Mouse (Mus musculus) ES-E14 (cell line): ENCODE data around the gene Lce1k. TPM values are rescaled to one million over a fixed set of nuclear protein-coding genes. Genes with fewer than 3 reads are reported as not detected.

Experiments used
- DNase-seq: peaks from one replicate; pipeline ENCODE4 v3.0.0-alpha.2; 2013; ENCODE audit warnings: low read depth, low spot score
- H3K27ac ChIP-seq: 2 replicates; pipeline ENCODE4 v1.5.1; 2012; ENCODE audit warnings: low read depth, mild to moderate bottlenecking, low read length, moderate library complexity, mixed read lengths; ENCODE audit not compliant: poor library complexity, insufficient read depth, severe bottlenecking
- H3K36me3 ChIP-seq: 2 replicates; pipeline ENCODE4 v1.6.1; 2012; ENCODE audit warnings: mild to moderate bottlenecking, low read length, moderate library complexity, mixed read lengths; ENCODE audit not compliant: control insufficient read depth, poor library complexity, insufficient read depth, severe bottlenecking
- H3K4me1 ChIP-seq, 2 experiments: fragments of 150-350 bp in 1 of 2; sonication (generic) in 1 of 2; 2 replicates each; pipeline ENCODE4 v1.6.1; 2012; ENCODE audit warnings: low read length in 2 of 2, mild to moderate bottlenecking in 1 of 2, mixed read lengths in 1 of 2; ENCODE audit not compliant: control insufficient read depth in 2 of 2, insufficient read depth in 2 of 2, poor library complexity in 1 of 2
- H3K4me3 ChIP-seq, 2 experiments: fragments of 150-350 bp in 1 of 2; sonication (generic) in 1 of 2; 2 replicates each; pipeline ENCODE4 v1.5.1; 2012; ENCODE audit warnings: low read length in 2 of 2, low read depth in 1 of 2, mild to moderate bottlenecking in 1 of 2, mixed read lengths in 1 of 2; ENCODE audit not compliant: insufficient read depth in 1 of 2, poor library complexity in 1 of 2, severe bottlenecking in 1 of 2
- H3K9ac ChIP-seq: 2 replicates; pipeline ENCODE4 v1.6.1; 2012; ENCODE audit warnings: low read depth, mild to moderate bottlenecking, low read length, mixed read lengths; ENCODE audit not compliant: poor library complexity, insufficient read depth, severe bottlenecking
- H3K9me3 ChIP-seq: fragments of 150-350 bp; sonication (generic); 2 replicates; pipeline ENCODE4 v1.6.1; 2012; ENCODE audit warnings: low read depth, mild to moderate bottlenecking, low read length; ENCODE audit not compliant: control insufficient read depth, insufficient read depth
- CHD2 ChIP-seq: IDR thresholded peaks from 2 replicates; pipeline ENCODE4 v1.6.1; 2014; ENCODE audit warnings: mild to moderate bottlenecking, low read depth, low read length, inconsistent platforms
- HCFC1 ChIP-seq: IDR thresholded peaks from 2 replicates; pipeline ENCODE4 v1.6.1; 2012; ENCODE audit warnings: low read length, inconsistent platforms, borderline replicate concordance; ENCODE audit not compliant: insufficient read depth
- MAFK ChIP-seq: IDR thresholded peaks from 2 replicates; pipeline ENCODE4 v1.6.1; 2014; ENCODE audit warnings: mild to moderate bottlenecking, low read depth, low read length, inconsistent platforms; ENCODE audit not compliant: insufficient read depth
- ZC3H11A ChIP-seq: IDR thresholded peaks from 2 replicates; pipeline ENCODE4 v1.6.1; 2012; ENCODE audit warnings: low read depth, mild to moderate bottlenecking, inconsistent platforms, low read length, borderline replicate concordance
- ZNF384 ChIP-seq: IDR thresholded peaks from 2 replicates; pipeline ENCODE4 v1.6.1; 2012; ENCODE audit warnings: low read depth, low read length, inconsistent platforms
- in situ Hi-C, 2 experiments: fragments of 600-800 bp; cut with MboI; formaldehyde crosslinking; loops; one replicate each; pipeline ENCODE4 v1.15.1; 2025; ENCODE audit warnings: low sequenced_read_pairs in 2 of 2, inconsistent platforms in 1 of 2; ENCODE audit not compliant: unreplicated experiment in 2 of 2
- total RNA-seq: library from RNA; depleted of rRNA; stranded (reverse); fragments of 300-350 nt; gene quantifications from 2 replicates; pipeline ENCODE4 v1.2.3, GENCODE M21; 2012; rRNA removed

Gene Lce1k
- total RNA-seq, 1 experiment, result not detected

DNA sequence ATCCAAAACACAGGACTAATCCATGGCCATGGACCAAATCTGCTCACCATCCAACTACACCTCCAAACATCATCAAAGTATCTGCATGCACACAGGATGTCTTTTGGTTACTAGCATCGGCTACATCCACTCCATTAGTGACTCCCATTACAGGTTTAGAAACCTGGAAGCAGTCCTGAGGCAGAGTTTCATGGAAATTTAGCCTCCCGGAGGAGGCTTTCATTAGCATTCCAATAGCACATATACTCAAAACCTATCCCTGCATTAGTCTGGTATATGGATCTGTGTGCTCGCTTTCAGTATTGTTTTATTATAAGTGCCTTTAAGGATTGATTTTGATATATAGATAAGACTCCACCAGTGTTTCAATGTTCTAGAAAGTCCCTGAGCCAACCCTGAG, 7.9 kb upstream of the Lce1k start:
- in situ Hi-C loops, result no loop called here

GRCm38 (mm10) chr3:92790414-92790813, 17.3 kb downstream of the Lce1k start, which contains the start of gene Lce1j:
Gene Lce1j, minus strand, starts transcription at chr3:92790514.
- no peaks in the 10 kb centered on the region for H3K36me3 ChIP-seq
- no peak within 1 kb of the TSS for H3K27ac ChIP-seq
- no peak within 1 kb of the TSS for H3K9ac ChIP-seq
- no peaks in the 10 kb centered on the region for H3K9me3 ChIP-seq
- TF ChIP-seq CHD2, result no peak
- no peak for DNase-seq
- in situ Hi-C loops, result no loop called here
- no peak within 1 kb of the TSS for H3K4me3 ChIP-seq
- H3K4me1 ChIP-seq, result no peaks in the 10 kb centered on the region

More for the DNA sequence above, 7.9 kb upstream of the Lce1k start:
- peaks cover 0 to 6% of the 10 kb centered on the region in 2 experiments; a peak in 2 of 4 replicates for H3K4me1 ChIP-seq
- no peak overlapping the region for H3K4me3 ChIP-seq
- no peak overlapping the region; the same call in 1 of the 2 replicates for H3K27ac ChIP-seq
- H3K36me3 ChIP-seq, result no peaks in the 10 kb centered on the region
- H3K9me3 ChIP-seq, result no peaks in the 10 kb centered on the region
- DNase-seq, result peak; percentile 16
- TF ChIP-seq ZC3H11A (no peak), CHD2 (no peak), MAFK (no peak), ZNF384 (no peak), HCFC1 (no peak)
- no peak overlapping the region for H3K9ac ChIP-seq

DNA sequence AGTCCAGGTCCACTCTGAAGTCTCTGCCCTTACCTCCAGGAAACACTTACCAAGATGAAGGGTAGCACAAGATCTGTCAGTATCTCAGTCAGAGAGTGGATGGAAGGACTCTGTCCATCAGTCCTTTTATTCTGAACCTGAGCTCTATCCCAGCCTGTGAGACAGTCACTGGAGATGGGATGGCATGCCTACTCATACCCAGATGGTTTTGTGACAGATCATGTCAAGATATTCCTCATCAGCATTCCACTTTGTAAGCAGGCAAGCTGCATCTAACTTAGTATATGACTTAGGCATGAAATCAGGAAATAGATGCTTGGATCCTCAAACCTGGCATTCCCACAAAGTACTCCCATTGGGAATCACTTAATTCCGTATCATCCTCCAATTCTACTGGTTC, 28.9 kb downstream of the Lce1k start, which contains the start of gene Lce1i:
Lce1i (minus strand) TSS at position 101 of the 400 bp plus-strand sequence.
- no peak for DNase-seq
- Histone ChIP-seq H3K9ac (no peak within 1 kb of the TSS), H3K9me3 (no peaks in the 10 kb centered on the region), H3K4me3 (no peak within 1 kb of the TSS), H3K4me1 (no peaks in the 10 kb centered on the region), H3K36me3 (no peaks in the 10 kb centered on the region), H3K27ac (no peak within 1 kb of the TSS)
- in situ Hi-C loops, result no loop called here
- TF ChIP-seq ZNF384 (no peak), HCFC1 (no peak), MAFK (no peak), CHD2 (no peak), ZC3H11A (no peak)

GRCm38 (mm10) chr3:92771573-92771972, 36.1 kb downstream of the Lce1k start:
- TF ChIP-seq ZC3H11A (peak; percentile 39; the same call in 1 of the 2 replicates), MAFK (peak; percentile 54; the same call in 1 of the 2 replicates), ZNF384 (no peak), HCFC1 (no peak), CHD2 (no peak)
- Histone ChIP-seq H3K9ac (no peak overlapping the region), H3K27ac (no peak overlapping the region), H3K36me3 (no peaks in the 10 kb centered on the region), H3K9me3 (no peaks in the 10 kb centered on the region), H3K4me3 (no peak overlapping the region), H3K4me1 (no peaks in the 10 kb centered on the region)
- in situ Hi-C loops, result no loop called here
- peak; percentile 16 for DNase-seq

GRCm38 (mm10) chr3:92764965-92765364, 42.7 kb downstream of the Lce1k start, which contains the start of gene Lce1h:
Gene Lce1h, minus strand, starts transcription at chr3:92765065.
- Histone ChIP-seq H3K27ac (no peak within 1 kb of the TSS), H3K9ac (no peak within 1 kb of the TSS), H3K9me3 (no peaks in the 10 kb centered on the region), H3K36me3 (no peaks in the 10 kb centered on the region), H3K4me3 (no peak within 1 kb of the TSS), H3K4me1 (no peaks in the 10 kb centered on the region)
- DNase-seq, result no peak
- no peak for TF ChIP-seq ZC3H11A
- no peak for TF ChIP-seq HCFC1
- TF ChIP-seq CHD2, result no peak
- in situ Hi-C loops, result no loop called here

Other genes starting within 250 kb of the Lce1k start
- 0.21 and 0.45 TPM in 2 replicates for gene Ivl, start 234.2 kb downstream of the Lce1k start, total RNA-seq
- gene Smcp, start 218.9 kb downstream of the Lce1k start, total RNA-seq, result not detected in 2 replicates
- gene 2210017I01Rik, start 200.4 kb downstream of the Lce1k start, total RNA-seq, result not detected in 2 replicates
- gene Lce6a, start 186.2 kb downstream of the Lce1k start, total RNA-seq, result not detected in 2 replicates
- gene Lce1a1, start 159.6 kb downstream of the Lce1k start, total RNA-seq, result not detected in 2 replicates
- gene Lce1b, start 151.0 kb downstream of the Lce1k start, total RNA-seq, result not detected in 2 replicates
- gene Lce1a2, start 137.6 kb downstream of the Lce1k start, total RNA-seq, result not detected in 2 replicates
- not detected in 2 replicates for gene Lce1c, start 128.6 kb downstream of the Lce1k start, total RNA-seq
- gene Lce1d, start 120.7 kb downstream of the Lce1k start, total RNA-seq, result not detected in 2 replicates
- gene Lce1e, start 98.8 kb downstream of the Lce1k start, total RNA-seq, result not detected in 2 replicates
- gene Lce1f, start 87.5 kb downstream of the Lce1k start, total RNA-seq, result not detected in 2 replicates
- gene Gm38119, start 68.8 kb downstream of the Lce1k start, total RNA-seq, result not detected in 2 replicates
- gene Lce1g, start 55.6 kb downstream of the Lce1k start, total RNA-seq, result not detected in 2 replicates
- gene Lce1h, start 42.8 kb downstream of the Lce1k start, total RNA-seq, result 4.7 TPM in 1 of 2 replicates, not detected in the other
- gene Lce1i, start 29.0 kb downstream of the Lce1k start, total RNA-seq, result not detected in 2 replicates
- not detected in 2 replicates for gene Lce1j, start 17.4 kb downstream of the Lce1k start, total RNA-seq
- not detected in 2 replicates for gene Kprp, start 19.4 kb upstream of the Lce1k start, total RNA-seq
- not detected in 2 replicates for gene Lce1l, start 43.4 kb upstream of the Lce1k start, total RNA-seq
- gene 2310050C09Rik, start 62.3 kb upstream of the Lce1k start, total RNA-seq, result not detected in 2 replicates
- not detected in 2 replicates for gene Lce3a, start 118.3 kb upstream of the Lce1k start, total RNA-seq
- gene Lce3b, start 125.1 kb upstream of the Lce1k start, total RNA-seq, result not detected in 2 replicates
- gene Lce3c, start 136.6 kb upstream of the Lce1k start, total RNA-seq, result not detected in 2 replicates
- not detected in 2 replicates for gene Lce3d, start 149.5 kb upstream of the Lce1k start, total RNA-seq
- gene Lce3e, start 159.2 kb upstream of the Lce1k start, total RNA-seq, result not detected in 2 replicates
- not detected in 2 replicates for gene Lce3f, start 184.3 kb upstream of the Lce1k start, total RNA-seq
- gene Crct1, start 207.8 kb upstream of the Lce1k start, total RNA-seq, result 1.2 and 6.2 TPM in 2 replicates
- gene Lce1m, start 211.2 kb upstream of the Lce1k start, total RNA-seq, result not detected in 2 replicates